Mouse (Mus musculus): ENCODE measurements around the gene Apoh. TPM values are rescaled to one million over a fixed set of nuclear protein-coding genes. Genes with fewer than 3 reads are reported as not detected.

Gene Apoh
- polyA plus RNA-seq, 1 experiment from 2014 or later: 0.29 TPM

DNA sequence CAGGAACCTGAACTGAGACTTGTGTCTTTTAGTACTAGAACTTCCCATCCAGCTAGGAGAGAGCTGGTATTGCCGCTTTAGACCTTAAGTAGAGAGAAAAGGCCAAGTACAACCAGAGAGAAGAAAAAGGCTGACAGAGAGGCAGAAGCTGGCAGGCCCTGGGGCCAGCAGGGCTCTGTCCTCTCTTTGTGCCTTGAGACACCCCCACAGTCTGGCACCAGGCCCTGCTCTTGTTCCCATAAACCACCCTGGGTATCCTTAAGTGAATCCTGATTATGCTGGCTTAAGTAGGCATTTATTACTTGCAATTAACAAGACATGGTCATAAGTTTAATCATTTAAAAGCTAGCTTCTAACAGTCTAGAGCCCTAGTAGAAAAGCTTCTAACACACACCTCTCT, 42.7 kb upstream of the Apoh start:
- no peak overlapping the region for H3K27ac ChIP-seq (ENCODE audit: low read length)
- H3K4me3 ChIP-seq (ENCODE audit: low read depth, low read length): no peak overlapping the region
- H3K36me3 ChIP-seq (ENCODE audit: insufficient read depth, low read length): no peaks in the 10 kb centered on the region
- no peak overlapping the region for H3K9ac ChIP-seq (replicated peaks; ENCODE audit: low read depth)
- ATAC-seq (no peak), DNase-seq (ENCODE audit: low spot score) (no peak)
- no peak overlapping the region for H3K4me2 ChIP-seq (replicated peaks; ENCODE audit: low read depth, low read length)
- H3K4me1 ChIP-seq (ENCODE audit: insufficient read depth, low read depth, low read length): no peaks in the 10 kb centered on the region; the same call in 1 of the 2 replicates
- H3K9me3 ChIP-seq (ENCODE audit: low read length): no peaks in the 10 kb centered on the region
- TF ChIP-seq EP300 (IDR thresholded peaks at IDR 0.05) (no peak), CTCF (IDR thresholded peaks at IDR 0.05) (no peak)
- H3K27me3 ChIP-seq (replicated peaks; ENCODE audit: insufficient read depth, low read length): no peaks in the 10 kb centered on the region
- 100% methylated on average over 1 of the region's 1 CpGs for WGBS

DNA sequence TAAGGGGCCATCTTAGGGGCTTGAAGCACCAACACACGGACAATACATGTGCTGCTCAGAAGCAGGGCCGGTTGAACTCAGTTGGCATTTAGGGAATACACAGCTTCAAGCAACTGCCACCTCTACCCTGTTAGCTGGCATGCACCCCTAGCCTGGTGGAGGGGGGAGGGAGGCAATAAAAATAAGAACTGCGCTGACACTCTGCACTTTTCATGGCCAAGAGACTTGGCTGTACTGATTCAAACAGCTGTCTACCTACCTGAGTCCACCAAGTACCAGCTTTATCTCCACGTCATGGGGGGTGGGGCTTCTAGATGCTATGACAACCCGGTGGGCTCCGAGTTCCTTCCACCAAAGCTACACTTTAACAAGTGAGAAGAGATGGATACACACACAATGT, 42.1 kb upstream of the Apoh start:
- H3K27ac ChIP-seq (ENCODE audit: low read length): no peak overlapping the region
- no peak for DNase-seq (ENCODE audit: low spot score)
- H3K27me3 ChIP-seq (replicated peaks; ENCODE audit: insufficient read depth, low read length): no peaks in the 10 kb centered on the region
- H3K4me1 ChIP-seq (ENCODE audit: insufficient read depth, low read depth, low read length): no peaks in the 10 kb centered on the region; the same call in 1 of the 2 replicates
- TF ChIP-seq CTCF (IDR thresholded peaks at IDR 0.05): no peak
- TF ChIP-seq EP300 (IDR thresholded peaks at IDR 0.05): no peak
- no peak overlapping the region for H3K9ac ChIP-seq (replicated peaks; ENCODE audit: low read depth)
- H3K4me3 ChIP-seq (ENCODE audit: low read depth, low read length): no peak overlapping the region
- ATAC-seq: no peak
- no peaks in the 10 kb centered on the region for H3K9me3 ChIP-seq (ENCODE audit: low read length)
- H3K36me3 ChIP-seq (ENCODE audit: insufficient read depth, low read length): no peaks in the 10 kb centered on the region
- 84% methylated on average over 6 of the region's 6 CpGs for WGBS
- no peak overlapping the region for H3K4me2 ChIP-seq (replicated peaks; ENCODE audit: low read depth, low read length)

DNA sequence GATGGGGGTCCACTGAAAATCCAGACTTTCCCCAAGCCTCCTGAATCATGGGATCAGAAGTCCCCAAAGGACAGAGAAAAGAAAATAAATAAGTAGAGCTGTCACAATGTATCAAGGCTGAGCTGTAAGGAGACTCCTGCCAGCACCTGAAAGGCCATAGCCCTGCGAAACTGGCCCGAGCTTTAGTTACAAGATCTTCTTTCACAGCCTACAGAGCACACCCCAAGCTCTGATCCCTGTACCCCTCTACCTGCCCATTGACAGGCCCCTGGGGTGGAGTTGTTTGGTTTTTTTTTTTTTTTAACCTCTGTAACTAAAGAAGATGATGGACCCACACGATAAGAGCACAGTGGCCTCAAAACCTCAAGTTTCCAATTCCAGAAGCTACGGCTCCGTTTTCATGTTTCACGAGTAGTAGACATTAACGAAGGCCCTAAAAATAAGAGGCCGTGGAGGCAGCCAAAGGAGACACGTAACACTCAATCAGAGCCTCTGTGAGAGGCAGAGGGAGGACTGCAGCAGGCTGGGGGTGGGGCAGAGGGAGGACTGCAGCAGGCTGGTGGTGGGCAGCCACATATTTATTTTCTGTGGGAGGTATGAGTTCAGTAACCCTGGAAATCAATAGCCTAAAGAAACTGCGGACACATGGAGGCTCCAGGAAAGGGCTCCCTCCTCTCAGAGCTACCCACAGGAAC, 41.2 kb upstream of the Apoh start:
- WGBS: 80% methylated on average over 10 of the region's 10 CpGs
- DNase-seq (ENCODE audit: low spot score) (no peak), ATAC-seq (no peak)
- Histone ChIP-seq H3K9ac (replicated peaks; ENCODE audit: low read depth) (no peak overlapping the region), H3K4me2 (replicated peaks; ENCODE audit: low read depth, low read length) (no peak overlapping the region), H3K4me1 (ENCODE audit: insufficient read depth, low read depth, low read length) (no peaks in the 10 kb centered on the region; the same call in 1 of the 2 replicates), H3K27ac (ENCODE audit: low read length) (no peak overlapping the region), H3K36me3 (ENCODE audit: insufficient read depth, low read length) (no peaks in the 10 kb centered on the region), H3K4me3 (ENCODE audit: low read depth, low read length) (no peak overlapping the region), H3K27me3 (replicated peaks; ENCODE audit: insufficient read depth, low read length) (no peaks in the 10 kb centered on the region), H3K9me3 (ENCODE audit: low read length) (no peaks in the 10 kb centered on the region)
- TF ChIP-seq EP300 (IDR thresholded peaks at IDR 0.05): no peak
- no peak for TF ChIP-seq CTCF (IDR thresholded peaks at IDR 0.05)

- DNase-seq (ENCODE audit: low spot score) (peak; percentile 56), ATAC-seq (peak; percentile 57)
- no peak overlapping the region for H3K4me2 ChIP-seq (replicated peaks; ENCODE audit: low read depth, low read length)
- 71% methylated on average over 4 of the region's 4 CpGs for WGBS
- no peaks in the 10 kb centered on the region for H3K27me3 ChIP-seq (replicated peaks; ENCODE audit: insufficient read depth, low read length)
- TF ChIP-seq CTCF (IDR thresholded peaks at IDR 0.05) (no peak), EP300 (IDR thresholded peaks at IDR 0.05) (0 out of 2 replicates have a peak, but pooled peaks have one; percentile 26)
- H3K9me3 ChIP-seq (ENCODE audit: low read length): no peaks in the 10 kb centered on the region
- no peak overlapping the region for H3K27ac ChIP-seq (ENCODE audit: low read length)
- no peak overlapping the region for H3K9ac ChIP-seq (replicated peaks; ENCODE audit: low read depth)
- H3K4me1 ChIP-seq (ENCODE audit: insufficient read depth, low read depth, low read length): no peaks in the 10 kb centered on the region; the same call in 1 of the 2 replicates
- H3K36me3 ChIP-seq (ENCODE audit: insufficient read depth, low read length): no peaks in the 10 kb centered on the region
- no peak overlapping the region for H3K4me3 ChIP-seq (ENCODE audit: low read depth, low read length)
Observed at GRCm38 (mm10) chr11:108303787-108304186, 39.4 kb upstream of the Apoh start.

DNA sequence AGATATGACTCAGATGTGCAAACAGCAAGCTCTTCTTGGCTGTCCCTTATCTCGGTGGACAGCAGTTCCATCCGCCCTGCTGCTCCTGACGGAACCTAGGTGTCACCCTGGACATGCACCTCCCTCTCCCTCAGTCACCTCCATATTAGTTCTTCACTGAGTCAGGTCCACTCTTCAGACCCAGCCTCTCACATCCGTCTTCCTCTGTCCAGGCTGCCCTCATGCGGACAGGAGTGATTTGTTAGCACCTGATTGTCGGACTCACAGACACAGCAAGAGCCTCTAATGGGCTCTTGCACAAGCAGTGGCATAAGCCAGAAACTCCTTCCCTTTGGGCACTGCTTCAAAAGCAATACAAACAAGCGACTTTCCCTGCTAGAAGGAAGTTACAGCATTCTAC, 35.9 kb upstream of the Apoh start:
- H3K27me3 ChIP-seq (replicated peaks; ENCODE audit: insufficient read depth, low read length): no peaks in the 10 kb centered on the region
- no peak overlapping the region for H3K9ac ChIP-seq (replicated peaks; ENCODE audit: low read depth)
- no peak overlapping the region for H3K27ac ChIP-seq (ENCODE audit: low read length)
- TF ChIP-seq CTCF (IDR thresholded peaks at IDR 0.05) (peak; percentile 52), EP300 (IDR thresholded peaks at IDR 0.05) (0 out of 2 replicates have a peak, but pooled peaks have one; percentile 7)
- H3K36me3 ChIP-seq (ENCODE audit: insufficient read depth, low read length): no peaks in the 10 kb centered on the region
- peak; percentile 75 for ATAC-seq
- 34% methylated on average over 7 of the region's 7 CpGs for WGBS
- H3K4me2 ChIP-seq (replicated peaks; ENCODE audit: low read depth, low read length): no peak overlapping the region
- peak; percentile 86 for DNase-seq (ENCODE audit: low spot score)
- H3K9me3 ChIP-seq (ENCODE audit: low read length): no peaks in the 10 kb centered on the region
- H3K4me1 ChIP-seq (ENCODE audit: insufficient read depth, low read depth, low read length): no peaks in the 10 kb centered on the region; the same call in 1 of the 2 replicates
- no peak overlapping the region for H3K4me3 ChIP-seq (ENCODE audit: low read depth, low read length)

DNA sequence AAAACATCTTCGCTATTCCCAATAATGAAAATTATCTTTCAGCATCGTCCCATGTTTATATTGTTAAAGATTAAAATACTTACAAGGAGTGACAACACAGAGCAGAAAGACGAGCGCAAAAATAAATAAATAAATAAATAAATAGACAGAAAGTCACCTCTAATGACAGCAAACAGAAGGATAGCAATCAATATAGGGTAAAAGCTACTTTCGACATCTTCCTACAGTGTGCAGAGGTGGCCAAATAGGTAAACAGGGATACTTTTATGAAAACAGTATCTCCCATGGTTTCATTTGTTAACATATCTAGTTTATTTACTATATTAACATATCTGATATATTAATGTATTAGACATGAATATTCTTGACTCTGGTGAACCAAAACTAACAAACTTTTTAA, 34.9 kb upstream of the Apoh start:
- H3K27ac ChIP-seq (ENCODE audit: low read length): no peak overlapping the region
- H3K4me1 ChIP-seq (ENCODE audit: insufficient read depth, low read depth, low read length): no peaks in the 10 kb centered on the region; the same call in 1 of the 2 replicates
- H3K9me3 ChIP-seq (ENCODE audit: low read length): no peaks in the 10 kb centered on the region
- TF ChIP-seq EP300 (IDR thresholded peaks at IDR 0.05): no peak
- TF ChIP-seq CTCF (IDR thresholded peaks at IDR 0.05): no peak
- H3K27me3 ChIP-seq (replicated peaks; ENCODE audit: insufficient read depth, low read length): no peaks in the 10 kb centered on the region
- H3K36me3 ChIP-seq (ENCODE audit: insufficient read depth, low read length): no peaks in the 10 kb centered on the region
- no peak for DNase-seq (ENCODE audit: low spot score)
- WGBS: 94% methylated on average over 5 of the region's 5 CpGs
- H3K4me2 ChIP-seq (replicated peaks; ENCODE audit: low read depth, low read length): no peak overlapping the region
- no peak overlapping the region for H3K9ac ChIP-seq (replicated peaks; ENCODE audit: low read depth)
- no peak overlapping the region for H3K4me3 ChIP-seq (ENCODE audit: low read depth, low read length)
- no peak for ATAC-seq

All from lung, postnatal 0 days (tissue).